Comparison of ENCODE assay signal across 16 mouse cellular contexts in the genomic region with DNA sequence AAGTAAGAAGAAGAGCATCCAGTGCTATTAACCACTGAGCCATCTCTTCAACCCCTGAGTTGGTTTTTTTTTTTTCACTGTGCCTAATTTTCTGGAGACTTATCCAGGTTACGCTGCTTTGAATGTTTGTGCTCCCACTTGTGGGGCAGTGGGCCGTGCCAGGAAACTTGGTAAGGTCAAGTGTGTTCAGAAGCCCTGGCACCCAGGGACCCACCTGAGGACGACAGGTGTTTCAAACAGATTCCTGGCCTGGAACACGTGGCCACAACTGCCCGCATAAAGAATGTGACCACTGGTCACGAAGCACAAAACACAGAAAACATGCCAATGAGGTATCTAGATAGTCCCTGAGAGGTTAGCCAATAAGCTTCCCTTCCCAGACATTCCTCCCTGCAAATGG.
"Had no signal": no experiment of that assay in that cellular context is flagged by ENCODE, and none has a peak within 500 bp of the region (broad histone marks: within the 10 kb centered on the region; RNA-seq: fewer than 3 reads in every experiment).

No protein-coding gene starts in this region.

- H3K4me1 ChIP-seq: intestine, embryonic 15.5 days; midbrain, embryonic 15.5 days; neural tube, embryonic 12.5 days; stomach, embryonic 15.5 days had no signal

- ATAC-seq: intestine, embryonic 15.5 days; midbrain, embryonic 15.5 days had no signal

- H3K36me3 ChIP-seq: intestine, embryonic 15.5 days; limb, embryonic 13.5 days; liver, embryonic 15.5 days; midbrain, embryonic 15.5 days; neural tube, embryonic 12.5 days; stomach, embryonic 15.5 days had no signal

- H3K9ac ChIP-seq: intestine, embryonic 15.5 days; limb, embryonic 13.5 days; liver, embryonic 15.5 days; midbrain, embryonic 15.5 days; neural tube, embryonic 12.5 days; stomach, embryonic 15.5 days had no signal

- H3K4me3 ChIP-seq: intestine, embryonic 15.5 days; layer of hippocampus, adult 2 months; limb, embryonic 13.5 days; liver, embryonic 15.5 days; megakaryocyte, embryonic 14.5 days; midbrain, embryonic 15.5 days; neural tube, embryonic 12.5 days; stomach, embryonic 15.5 days had no signal

- H3K27me3 ChIP-seq: intestine, embryonic 15.5 days; limb, embryonic 13.5 days; liver, embryonic 15.5 days; megakaryocyte, embryonic 14.5 days; midbrain, embryonic 15.5 days; neural tube, embryonic 12.5 days; stomach, embryonic 15.5 days had no signal

- H3K9me3 ChIP-seq: intestine, embryonic 15.5 days; limb, embryonic 13.5 days; liver, embryonic 15.5 days; megakaryocyte, embryonic 14.5 days; midbrain, embryonic 15.5 days; neural tube, embryonic 12.5 days; stomach, embryonic 15.5 days had no signal

- DNase-seq: kidney, adult 2 months; kidney, postnatal 36 days; left cerebral cortex, postnatal 4 days; spleen, adult 18-20 months; thymus, adult 2 months; thymus, postnatal 36 days had no signal

- H3K27ac ChIP-seq: intestine, embryonic 15.5 days; layer of hippocampus, adult 2 months; limb, embryonic 13.5 days; liver, embryonic 15.5 days; macrophage; midbrain, embryonic 15.5 days; neural tube, embryonic 12.5 days; stomach, embryonic 15.5 days had no signal

- H3K4me2 ChIP-seq: intestine, embryonic 15.5 days; limb, embryonic 13.5 days; liver, embryonic 15.5 days; midbrain, embryonic 11.5 days; midbrain, embryonic 15.5 days; neural tube, embryonic 12.5 days; stomach, embryonic 15.5 days had no signal
